Mouse (Mus musculus) adrenal gland, postnatal 10 days (tissue): ENCODE data around the gene Tuba8. TPM values are rescaled to one million over a fixed set of nuclear protein-coding genes. Genes with fewer than 3 reads are reported as not detected.
A peak's percentile ranks its signal among the peaks of the same experiment; 100 is the strongest.

Source experiments
- DNase-seq: peaks from one replicate; pipeline ENCODE4 v3.0.0; 2021; ENCODE audit warnings: mixed read lengths
- long read RNA-seq, 2 experiments: library from polyadenylated mRNA; stranded (forward); transcript quantifications; one replicate each; pipeline ENCODE4 v2.0.0; 2021
- total RNA-seq, 2 experiments: library from RNA; stranded (reverse); gene quantifications; 2 replicates each; pipeline ENCODE4 v1.2.3; 2021

Tuba8 gene
- total RNA-seq: 10 to 100 TPM; 11.3 to 19.1 TPM
- long read RNA-seq, experiment 1, transcript Tuba8-201 (5 exons, 2,263 nt): major isoform, 15 of 19 reads
- long read RNA-seq, experiment 1, partial matches to known transcripts: 4 of 19 reads
- long read RNA-seq, experiment 1, other reads (novel, unspliced or antisense): 0 of 19 reads
- long read RNA-seq, experiment 2, transcript Tuba8-201 (5 exons, 2,263 nt): major isoform, 24 of 31 reads
- long read RNA-seq, experiment 2, partial matches to known transcripts: 5 of 31 reads
- long read RNA-seq, experiment 2, other reads (novel, unspliced or antisense): 2 of 31 reads

DNA sequence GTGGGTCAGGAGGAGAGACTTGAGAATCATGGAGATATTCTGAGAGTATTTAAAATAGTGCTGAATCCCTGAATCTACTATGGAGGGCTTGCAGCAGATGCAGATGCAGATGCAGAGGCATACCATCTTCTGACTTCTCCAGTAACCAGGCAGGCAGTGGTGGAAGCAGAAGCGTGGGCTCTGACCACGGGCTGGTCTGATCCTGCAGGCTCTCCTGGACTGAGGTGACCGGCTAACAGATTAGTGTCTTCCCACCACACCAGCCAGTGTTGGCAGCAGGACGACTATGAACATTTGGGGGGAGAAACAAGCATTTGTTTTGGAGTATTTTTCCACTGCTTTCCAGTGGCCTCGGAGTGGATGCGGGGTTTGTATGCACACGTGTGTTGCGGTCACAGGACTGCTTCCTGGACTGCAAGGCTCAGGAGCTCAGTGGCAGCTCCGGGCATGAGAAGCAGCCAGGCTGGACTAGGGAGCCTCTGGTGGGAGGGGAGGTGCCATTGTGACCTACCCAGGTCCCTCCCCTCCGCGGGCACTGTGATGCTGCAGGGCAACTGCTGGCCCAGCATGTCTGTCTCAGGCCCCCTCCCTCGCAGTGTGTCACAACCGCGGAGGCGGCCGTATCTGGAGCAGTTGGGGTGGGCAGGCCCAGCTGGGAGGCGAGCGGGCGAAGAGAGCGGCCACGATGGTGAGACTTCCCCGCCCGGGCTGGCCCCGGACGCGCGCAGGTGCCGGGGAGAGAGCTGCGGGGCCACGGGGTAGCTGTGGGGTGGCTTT is at the start of gene Tuba8:
TSS of gene Tuba8 (plus strand) at position 548 of the 777 bp plus-strand sequence.
- peak; percentile 79 for DNase-seq

DNA sequence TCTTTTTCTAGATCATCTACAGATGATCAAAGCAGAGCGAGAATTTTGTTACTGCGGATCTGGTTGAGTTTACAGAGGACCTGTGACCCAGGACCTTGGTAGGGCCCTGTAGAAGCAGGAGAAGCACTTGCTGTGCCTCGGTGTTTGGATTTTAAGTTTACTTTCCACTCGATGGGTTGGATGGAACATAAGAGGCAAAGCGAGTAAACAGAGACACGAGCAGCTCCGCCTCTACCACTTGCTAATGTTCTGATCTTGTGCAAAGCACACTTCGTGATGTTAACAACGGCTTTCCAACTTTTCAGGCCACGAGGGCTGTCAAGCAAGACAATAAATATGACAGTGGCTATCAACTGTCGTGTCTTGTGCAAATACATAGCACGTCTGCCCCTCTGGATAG is 47.9 kb upstream of the Tuba8 start:
- no peak for DNase-seq

DNA sequence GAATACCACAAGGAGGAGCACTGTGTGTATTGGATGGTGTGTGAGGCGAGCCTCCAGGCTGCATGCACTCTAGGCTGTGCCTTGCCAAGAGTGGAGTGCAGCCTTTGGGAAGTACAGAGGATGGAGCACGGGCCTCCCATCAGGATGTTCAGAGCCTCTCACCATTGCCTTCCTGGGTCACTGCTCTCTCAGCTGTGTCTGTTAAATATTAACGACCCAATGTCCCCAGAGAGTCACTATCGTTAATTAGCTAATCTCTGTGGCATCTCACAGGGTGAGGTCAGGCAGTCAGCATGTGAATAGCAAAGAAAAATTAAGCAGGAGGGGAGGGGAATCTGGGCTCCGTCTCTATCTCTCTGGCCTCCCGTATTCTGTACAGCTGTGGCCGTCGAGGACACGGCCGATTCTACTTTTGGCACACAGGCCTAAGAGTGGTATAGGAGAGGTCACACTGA is 44.4 kb upstream of the Tuba8 start:
- DNase-seq: no peak

DNA sequence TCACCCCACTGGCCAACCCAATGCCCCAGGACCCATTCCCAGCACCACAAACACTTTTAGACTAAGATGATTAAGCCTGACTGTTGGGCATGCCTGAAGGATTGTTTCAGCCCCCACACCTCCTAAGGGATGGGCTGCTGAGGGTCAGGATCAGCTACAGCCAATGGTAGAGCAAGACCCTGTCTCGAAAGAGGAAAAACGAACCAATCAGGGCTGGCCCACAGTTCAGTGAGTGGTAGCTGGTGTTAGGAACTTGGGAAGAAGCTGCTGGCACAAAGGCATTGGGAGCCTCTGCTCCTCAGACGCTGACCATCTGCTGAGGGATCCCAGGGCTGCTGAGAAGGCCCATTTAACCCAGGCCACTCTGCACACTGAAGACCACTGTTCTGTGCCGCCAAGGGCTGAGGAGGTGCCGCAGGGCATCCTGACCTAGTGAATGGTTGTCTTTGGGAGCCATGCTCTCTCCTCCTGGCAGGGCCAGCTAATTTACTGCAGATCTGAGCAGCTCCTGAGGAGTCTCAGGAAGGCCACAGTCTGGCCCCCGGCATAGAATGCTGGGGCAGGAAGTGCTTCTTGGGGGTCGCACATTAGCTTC is 43.0 kb upstream of the Tuba8 start:
- no peak for DNase-seq

DNA sequence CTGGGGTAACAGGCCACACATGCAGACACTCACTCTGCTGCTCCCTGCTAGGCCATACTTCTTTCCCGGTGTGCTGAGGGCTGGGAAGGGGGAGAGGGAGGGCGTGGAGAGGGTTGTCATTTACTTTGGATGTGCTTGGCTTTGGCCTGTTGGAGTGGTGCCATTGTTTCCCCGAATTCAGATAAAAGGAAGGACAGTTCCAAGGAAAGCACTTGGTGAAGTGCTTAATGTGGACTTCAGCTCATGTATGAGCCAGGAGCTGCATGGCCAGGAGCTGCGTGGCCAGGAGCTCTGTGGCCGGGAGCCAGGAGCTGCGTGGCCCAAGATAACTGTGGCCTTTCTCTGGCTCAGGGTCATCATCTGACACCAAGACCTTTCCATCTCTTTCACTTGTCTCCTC is 39.4 kb upstream of the Tuba8 start:
- DNase-seq: peak; percentile 75

DNA sequence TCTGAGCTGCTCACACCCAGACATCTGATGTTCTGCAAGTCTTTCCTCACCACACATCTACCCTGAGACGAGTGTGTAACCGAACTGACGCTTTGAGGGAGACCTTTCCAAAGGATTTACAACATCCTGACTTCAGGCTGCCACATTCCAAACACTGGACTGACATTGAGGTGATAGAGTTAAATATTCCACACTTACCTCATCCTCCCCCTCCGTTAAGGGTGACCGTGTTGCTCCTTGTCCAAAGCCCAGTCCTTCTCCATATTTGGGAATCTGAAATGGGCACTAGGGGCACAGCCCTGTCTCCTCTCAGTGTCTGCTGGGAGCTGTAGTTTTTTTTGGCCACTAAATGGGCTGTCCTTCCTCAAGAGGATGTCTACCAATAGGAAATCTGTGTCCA is 37.0 kb upstream of the Tuba8 start:
- DNase-seq: no peak

DNA sequence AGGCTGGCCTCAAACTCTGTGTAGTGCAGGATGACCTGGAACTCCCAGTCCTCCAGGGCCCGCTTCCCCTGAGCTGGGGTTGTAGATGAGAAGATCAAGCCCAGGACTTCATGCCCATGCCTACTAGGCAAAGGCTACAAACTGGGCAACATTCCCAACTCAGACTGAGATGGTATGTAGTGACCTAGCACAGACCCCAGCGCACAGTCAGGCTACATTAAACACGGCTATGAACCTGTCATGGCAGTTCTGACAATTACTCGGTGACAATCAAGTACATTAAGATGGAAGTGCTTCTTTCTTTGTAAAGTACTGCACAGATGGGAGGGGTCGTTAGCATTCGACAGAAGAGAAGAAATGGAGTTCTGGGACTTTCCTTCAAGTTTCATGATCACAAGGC is 35.7 kb upstream of the Tuba8 start:
- no peak for DNase-seq

DNA sequence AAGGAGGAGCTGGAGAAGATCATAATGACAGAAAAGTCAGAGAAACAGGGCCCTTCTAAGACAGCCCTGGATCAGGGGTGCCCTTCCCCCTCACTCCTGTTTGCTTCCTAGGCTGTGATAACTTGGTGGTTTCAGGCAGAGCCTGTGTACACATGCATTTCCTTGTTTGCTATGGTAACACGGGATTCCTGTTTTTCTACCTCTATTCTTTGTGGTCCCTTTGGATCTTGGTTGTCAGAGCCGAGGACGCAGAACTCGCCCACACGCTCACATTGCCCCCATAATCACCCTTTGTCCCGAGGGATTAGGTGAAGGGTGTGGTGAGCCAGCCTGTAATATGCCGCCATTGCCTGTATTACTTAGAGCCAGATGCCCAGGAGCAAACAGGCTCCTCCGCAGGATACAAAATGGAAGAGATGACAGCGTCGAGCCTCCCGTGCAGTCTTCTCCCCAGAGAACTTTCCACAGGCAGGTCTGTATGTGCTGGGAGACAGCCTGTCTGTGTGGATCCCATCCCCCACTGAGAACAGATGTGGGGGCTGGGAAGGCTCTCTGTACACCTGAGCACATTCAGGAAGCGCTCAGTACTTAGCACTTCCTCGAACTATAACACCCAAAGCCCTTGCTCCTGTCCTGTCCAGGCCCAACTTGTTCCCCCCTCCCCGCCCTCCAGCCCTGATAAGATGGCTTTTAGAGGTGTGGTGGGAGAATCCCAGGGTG is 34.3 kb upstream of the Tuba8 start:
- no peak for DNase-seq

DNA sequence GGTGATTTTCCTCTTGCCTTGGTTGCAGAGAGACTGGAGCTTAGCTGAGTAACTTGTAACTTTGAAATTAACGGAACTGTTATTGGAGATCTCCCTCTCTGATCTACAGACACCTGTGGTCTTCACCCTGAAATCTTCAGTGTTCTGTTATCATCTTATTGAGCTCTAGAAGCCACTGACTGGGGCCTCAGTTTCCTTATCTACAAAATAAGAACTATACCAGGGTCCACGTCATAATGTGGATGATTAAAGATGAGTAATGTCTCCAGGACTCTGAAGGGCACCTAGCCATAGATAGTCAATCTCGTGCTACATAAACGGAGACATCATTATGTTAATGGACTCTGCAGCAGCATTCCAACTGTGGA is 33.8 kb upstream of the Tuba8 start:
- DNase-seq: no peak

DNA sequence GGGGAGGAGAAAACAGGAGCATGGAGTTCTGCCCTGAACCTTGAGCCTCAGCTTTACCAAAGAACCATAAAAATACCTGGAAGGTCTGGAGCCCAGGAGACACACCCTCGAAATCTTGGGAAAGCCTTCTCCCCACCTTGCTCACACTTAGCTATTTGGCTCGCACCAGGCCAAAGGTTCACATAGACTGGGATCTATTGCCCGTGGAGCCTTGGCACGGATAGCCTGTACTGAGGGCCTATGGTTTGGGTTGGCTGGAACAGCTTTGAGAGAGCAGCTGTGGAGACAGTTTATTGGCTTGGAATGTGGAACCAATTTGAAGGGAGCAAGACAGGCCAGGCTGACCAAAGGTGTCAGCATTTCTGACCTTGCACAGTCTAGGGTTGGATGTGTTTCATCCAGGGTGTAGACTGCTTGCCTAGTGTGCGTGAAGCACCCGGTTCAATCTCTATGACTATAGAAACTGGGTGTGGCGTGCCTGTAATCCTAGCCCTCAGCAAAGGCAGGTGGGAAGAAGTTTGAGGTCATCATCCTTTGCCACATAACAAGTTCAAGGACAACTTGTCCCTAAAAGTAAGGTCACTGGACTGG is 33.3 kb upstream of the Tuba8 start:
- DNase-seq: peak; percentile 46

DNA sequence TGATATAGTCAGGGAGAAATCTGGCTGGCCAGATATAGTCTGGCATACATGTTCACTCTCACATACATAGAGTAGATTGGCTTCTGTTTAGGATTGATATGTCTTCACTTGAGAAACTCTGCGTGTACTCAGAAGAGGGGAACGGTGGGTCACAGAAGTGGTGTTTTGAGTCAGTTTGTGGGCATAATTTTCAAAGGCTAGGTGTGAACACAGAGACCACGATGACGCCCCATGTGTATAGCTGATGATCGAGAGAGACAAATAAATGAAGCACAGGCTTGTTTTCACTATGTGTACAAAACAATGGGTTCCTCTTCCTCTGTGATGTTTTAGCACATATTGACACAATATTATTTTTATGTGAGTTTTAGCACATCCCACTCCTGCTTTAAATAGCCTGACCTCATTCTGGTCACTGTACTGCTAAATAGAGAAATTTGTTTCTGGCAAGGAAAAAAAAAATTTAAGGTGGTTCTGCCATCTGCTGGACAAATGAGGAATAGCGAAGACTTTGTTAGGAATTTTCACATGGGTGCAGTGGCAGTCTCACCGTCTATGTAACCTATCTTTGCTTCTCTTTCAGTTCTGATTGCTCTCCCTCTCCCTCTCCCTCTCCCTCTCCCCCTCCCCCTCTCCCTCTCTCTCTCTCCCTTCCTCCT is 31.7 kb upstream of the Tuba8 start:
- peak; percentile 77 for DNase-seq

DNA sequence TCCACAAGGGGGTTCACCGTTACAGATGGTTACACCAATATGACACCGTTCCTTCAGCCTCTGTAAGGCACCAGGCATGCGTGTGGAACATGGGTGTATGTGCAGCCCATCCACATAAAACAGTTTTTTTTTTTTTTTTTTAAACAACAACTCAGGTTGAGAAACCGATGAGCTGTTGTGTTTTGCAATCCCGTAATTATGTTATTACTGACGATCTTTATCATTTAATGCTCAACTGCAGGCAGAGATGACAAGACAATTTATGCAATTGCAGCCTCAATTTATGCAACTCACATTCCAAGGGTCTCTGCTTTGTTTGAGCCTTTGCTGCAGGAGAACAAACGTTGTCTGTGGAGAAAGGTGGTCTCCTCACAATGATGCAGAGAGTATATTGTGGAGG is 30.6 kb upstream of the Tuba8 start:
- no peak for DNase-seq

DNA sequence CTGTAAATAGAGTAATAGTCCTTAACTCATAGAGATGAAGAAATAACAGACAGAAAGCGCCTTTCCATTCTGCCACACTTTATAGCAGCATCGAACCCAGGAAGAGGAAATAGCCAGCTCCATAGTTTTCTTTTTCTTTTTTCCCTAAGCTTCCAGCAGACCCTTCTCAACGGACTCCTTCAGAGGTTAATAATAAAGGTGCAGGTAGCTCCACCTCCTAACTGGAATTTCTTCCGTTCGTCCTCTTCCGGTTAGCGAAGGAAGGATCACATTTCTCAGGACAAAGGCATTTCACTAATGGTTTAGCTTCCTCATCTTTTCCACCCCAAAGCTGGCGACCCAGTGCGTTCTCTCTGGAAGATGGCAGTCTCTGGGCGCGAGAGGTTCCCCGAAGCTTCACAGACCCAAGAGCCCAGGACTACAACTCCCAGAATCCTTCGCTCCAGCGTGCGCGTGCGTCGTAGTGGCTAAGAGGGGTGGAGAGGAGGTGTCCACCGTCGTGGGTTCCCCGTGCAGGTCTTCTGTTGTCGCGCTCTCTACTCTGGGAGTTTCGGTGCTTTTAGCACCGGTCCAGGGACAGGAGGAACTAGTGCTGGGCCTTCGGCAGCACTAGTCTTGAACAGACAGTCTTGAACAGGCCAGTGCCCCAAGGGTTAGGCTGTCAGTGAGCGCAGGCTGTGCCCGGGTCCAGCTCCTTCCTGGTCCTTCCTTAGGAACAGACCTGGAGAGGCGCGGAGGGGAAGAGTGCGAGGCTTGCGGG is 26.9 kb upstream of the Tuba8 start, which contains the start of gene Pex26:
TSS of gene Pex26 (plus strand) at position 254 of the 760 bp plus-strand sequence.
- DNase-seq: peak; percentile 93

DNA sequence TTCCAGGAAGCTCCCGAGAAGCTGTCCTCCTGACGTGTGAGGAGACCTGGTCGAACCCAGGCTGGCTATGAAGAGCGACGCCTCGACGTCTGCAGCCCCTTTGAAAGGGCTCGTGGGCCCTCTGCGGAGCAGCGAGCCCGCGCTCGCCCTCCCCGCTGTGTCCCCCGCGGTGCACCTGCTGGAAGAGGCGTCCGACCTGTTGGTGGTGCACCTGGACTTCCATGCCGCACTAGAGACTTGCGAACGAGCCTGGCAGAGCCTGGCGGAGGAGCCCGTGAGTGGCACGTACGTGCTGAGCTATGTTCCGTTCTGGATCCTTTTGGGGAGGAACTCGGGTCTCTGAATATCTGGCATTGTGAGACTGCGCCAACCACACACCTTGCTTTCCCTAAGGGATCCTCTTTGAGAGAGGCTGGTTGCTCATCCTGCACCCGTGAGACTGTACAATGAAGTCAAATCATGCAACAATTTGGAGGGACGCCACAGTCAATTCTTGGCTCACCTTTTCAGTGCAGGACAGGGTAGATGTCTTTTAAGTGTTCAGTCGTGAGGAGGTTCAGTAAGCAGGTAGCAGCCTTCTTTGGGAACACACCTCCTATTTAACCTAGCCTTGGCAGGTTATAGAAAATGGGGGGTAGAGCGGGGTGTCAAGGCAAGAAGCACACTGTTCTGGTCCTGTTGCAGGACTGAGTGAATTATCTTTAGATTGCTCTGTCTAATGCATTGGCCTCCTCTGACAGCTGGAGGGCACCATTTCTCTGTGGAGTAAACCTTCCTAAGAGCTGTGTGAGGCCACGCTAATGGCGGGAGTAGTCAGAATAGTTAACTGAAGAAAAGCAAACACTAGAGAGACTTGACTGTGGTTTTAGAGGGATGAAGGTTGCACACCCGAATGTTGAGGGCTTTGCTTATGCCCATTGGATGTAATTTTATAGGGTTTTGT is 26.0 kb upstream of the Tuba8 start:
- DNase-seq: peak; percentile 69

DNA sequence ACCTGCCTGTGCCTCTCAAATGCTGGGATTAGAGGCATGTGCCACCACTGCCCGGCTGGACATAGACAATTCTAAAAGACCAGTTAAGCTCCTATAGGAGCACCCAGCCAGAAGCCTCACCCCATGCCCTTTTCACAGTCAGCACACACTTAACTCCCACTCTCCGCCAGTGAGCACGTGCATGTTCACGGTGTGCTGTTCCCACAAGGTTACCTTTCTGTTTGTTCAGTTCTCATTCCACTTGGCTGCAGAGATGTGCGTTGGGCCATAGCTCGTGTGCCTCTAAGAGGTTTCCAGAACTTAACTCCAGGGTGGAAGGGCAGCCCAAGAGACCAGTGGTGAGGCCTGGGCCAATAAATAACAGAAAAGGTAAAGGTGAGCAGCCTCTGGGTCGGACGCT is 25.3 kb upstream of the Tuba8 start:
- DNase-seq: no peak

DNA sequence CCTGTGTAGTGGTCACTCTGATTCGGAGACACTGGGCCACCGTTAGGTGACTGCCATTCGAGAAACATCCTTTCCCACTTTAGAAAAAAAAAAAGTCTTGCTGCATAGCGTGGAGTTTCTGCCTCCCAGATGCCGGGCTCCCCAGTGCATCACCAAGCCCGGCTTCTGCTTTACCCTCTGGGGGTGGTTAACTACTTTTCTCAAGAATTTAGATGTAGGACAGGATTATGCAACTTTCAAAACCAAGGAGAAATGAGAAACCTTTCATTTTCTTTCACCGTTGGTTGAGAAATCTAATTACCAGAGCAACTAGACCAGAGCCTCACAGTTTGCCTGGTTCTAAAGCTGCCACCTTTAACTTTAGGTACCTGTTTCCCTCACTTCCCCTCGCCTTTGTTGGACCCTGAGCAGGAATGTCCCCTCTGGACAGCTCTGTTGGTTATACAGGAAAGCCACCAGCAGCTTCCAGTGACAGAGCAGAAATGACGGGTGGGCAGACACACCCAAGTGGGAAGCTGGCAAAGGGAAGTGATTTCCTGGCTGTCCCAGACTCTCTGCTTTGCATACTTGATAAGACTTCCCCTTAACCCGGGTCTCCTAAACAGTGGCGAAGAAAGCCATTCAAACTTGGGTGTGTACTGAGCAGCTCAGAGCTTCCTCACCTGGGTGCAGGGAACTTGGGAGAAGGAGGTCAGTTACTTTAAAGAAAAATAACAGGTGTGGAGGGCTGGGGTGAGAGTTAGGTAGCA is 19.1 kb upstream of the Tuba8 start:
- no peak for DNase-seq

DNA sequence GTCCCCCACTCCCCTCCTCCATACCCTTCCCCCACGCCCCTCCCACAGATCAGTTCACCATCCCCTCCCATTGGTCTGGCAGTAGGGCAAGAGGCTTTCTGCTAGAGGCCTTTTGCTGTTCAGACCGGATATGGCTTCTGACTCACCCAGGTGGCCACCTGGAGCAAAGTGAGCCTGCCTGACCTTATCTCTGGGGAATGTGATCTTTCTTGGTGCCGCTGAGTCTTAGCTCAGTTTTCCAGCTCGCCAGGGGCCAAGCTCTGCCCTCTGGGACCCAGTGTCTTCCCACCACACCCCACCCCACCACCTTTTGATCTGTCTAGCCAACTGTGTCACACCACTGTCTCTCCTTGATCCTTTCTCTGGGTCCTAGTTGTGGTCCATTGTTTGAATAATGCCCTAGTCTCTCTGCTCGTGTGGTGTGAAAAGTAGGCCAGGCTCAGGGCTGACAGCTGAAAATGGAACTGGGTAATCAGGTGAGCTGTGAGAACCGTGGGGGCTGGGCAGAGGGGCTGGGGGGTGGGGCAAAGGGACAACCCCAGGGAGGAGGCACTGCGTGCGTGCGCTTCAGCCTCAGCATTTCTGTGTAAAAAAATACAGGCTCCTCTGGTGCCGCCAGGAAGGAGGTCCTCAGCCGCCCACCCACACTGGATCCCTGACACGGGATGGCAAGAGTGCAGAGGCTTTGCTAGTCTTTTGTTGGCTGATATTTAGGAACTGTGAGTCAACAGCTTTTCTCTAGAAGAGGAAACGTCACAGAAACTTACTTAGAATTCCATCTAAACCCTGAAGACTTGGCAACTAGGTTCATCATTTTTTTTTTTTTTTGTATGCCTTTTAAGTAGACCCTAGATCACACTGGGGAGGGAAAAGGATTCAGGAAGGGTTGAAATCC is 16.2 kb upstream of the Tuba8 start:
- no peak for DNase-seq
